Mouse (Mus musculus): Measurements from ENCODE around the gene Ormdl2. TPM values are rescaled to one million over a fixed set of nuclear protein-coding genes. Genes with fewer than 3 reads are reported as not detected.

Gene Ormdl2
- polyA plus RNA-seq, 1 experiment from 2014 or later = 111 TPM

DNA sequence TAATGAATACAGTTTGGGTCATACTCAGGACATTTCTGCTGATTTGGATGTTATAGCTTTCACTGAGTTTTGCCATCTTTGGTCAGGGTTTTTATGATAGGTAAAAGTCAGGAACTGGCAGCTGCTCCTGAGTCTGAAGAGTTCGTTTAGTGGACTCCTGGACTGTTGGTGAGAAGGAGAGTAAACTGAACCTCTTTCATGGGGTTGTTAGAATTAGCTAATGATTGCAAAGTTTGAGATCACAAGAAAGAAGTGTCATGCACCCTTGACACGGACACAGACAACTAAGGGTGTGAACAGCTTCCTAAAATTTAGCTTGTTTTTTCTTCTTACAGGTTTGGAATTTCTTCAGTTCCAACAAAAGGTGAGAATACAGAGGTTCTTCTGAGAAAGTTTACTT lies 27.0 kb upstream of the Ormdl2 start:
- H3K9ac ChIP-seq (ENCODE audit: low read length) = no peak overlapping the region

GRCm38 (mm10) chr10:128846664-128847063 lies 25.2 kb upstream of the Ormdl2 start:
- H3K9me3 ChIP-seq (ENCODE audit: control insufficient read depth, low read length) = no peaks in the 10 kb centered on the region
- 94% methylated on average over 4 of the region's 4 CpGs for WGBS
- H3K4me1 ChIP-seq (replicated peaks; ENCODE audit: control insufficient read depth, insufficient read depth) = no peaks in the 10 kb centered on the region
- no peak for DNase-seq (ENCODE audit: low spot score)
- no peak for ATAC-seq (ENCODE audit: low FRiP score, low TSS enrichment)
- no peak for TF ChIP-seq CTCF (IDR thresholded peaks at IDR 0.05; ENCODE audit: low read depth)
- TF ChIP-seq EP300 (optimal IDR thresholded peaks at IDR 0.05) = no peak
- no peak overlapping the region for H3K4me3 ChIP-seq (ENCODE audit: low read depth, low read length)
- H3K36me3 ChIP-seq (ENCODE audit: control insufficient read depth, insufficient read depth, low read length) = peaks cover 7% of the 10 kb centered on the region
- no peak overlapping the region for H3K9ac ChIP-seq (ENCODE audit: low read length)
- no peak overlapping the region for H3K27ac ChIP-seq (replicated peaks)
- no peak overlapping the region for H3K4me2 ChIP-seq (replicated peaks; ENCODE audit: low read depth)
- H3K27me3 ChIP-seq (ENCODE audit: control insufficient read depth, insufficient read depth, low read length) = no peaks in the 10 kb centered on the region

More for the DNA sequence above, 27.0 kb upstream of the Ormdl2 start:
- H3K27ac ChIP-seq (replicated peaks) = no peak overlapping the region
- no peaks in the 10 kb centered on the region for H3K27me3 ChIP-seq (ENCODE audit: control insufficient read depth, insufficient read depth, low read length)
- no peak overlapping the region for H3K4me3 ChIP-seq (ENCODE audit: low read depth, low read length)
- no peak overlapping the region for H3K4me2 ChIP-seq (replicated peaks; ENCODE audit: low read depth)
- no peak for TF ChIP-seq CTCF (IDR thresholded peaks at IDR 0.05; ENCODE audit: low read depth)
- TF ChIP-seq EP300 (optimal IDR thresholded peaks at IDR 0.05) = no peak
- DNase-seq (ENCODE audit: low spot score) = no peak
- H3K4me1 ChIP-seq (replicated peaks; ENCODE audit: control insufficient read depth, insufficient read depth) = no peaks in the 10 kb centered on the region
- H3K36me3 ChIP-seq (ENCODE audit: control insufficient read depth, insufficient read depth, low read length) = peaks cover 9% of the 10 kb centered on the region
- H3K9me3 ChIP-seq (ENCODE audit: control insufficient read depth, low read length) = no peaks in the 10 kb centered on the region
- WGBS = 62% methylated on average over 2 of the region's 2 CpGs
- no peak for ATAC-seq (ENCODE audit: low FRiP score, low TSS enrichment)

DNA sequence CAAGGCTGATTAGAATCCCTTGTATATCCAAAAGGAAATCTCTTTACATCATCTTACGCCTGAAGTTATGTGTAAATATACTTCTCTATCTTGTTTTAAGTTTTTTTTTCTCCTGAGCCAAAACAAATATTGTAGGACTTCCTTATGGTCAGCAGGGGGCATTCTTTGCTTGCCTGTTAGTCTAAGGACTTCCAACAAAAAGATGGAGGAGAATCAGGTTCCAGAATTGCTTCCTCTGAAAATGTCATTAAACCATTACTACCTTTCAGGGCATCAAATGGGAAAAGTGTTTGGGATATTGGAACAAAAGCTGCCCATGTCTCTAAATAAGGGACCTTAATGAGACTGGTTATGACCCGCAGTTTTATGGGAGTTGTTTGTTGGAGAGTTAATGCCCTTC lies 24.1 kb upstream of the Ormdl2 start:
- no peak overlapping the region for H3K4me2 ChIP-seq (replicated peaks; ENCODE audit: low read depth)
- H3K27ac ChIP-seq (replicated peaks) = no peak overlapping the region
- WGBS = 63% methylated on average over 2 of the region's 2 CpGs
- no peak overlapping the region for H3K9ac ChIP-seq (ENCODE audit: low read length)
- ATAC-seq (ENCODE audit: low FRiP score, low TSS enrichment) (no peak), DNase-seq (ENCODE audit: low spot score) (no peak)
- no peaks in the 10 kb centered on the region for H3K27me3 ChIP-seq (ENCODE audit: control insufficient read depth, insufficient read depth, low read length)
- H3K9me3 ChIP-seq (ENCODE audit: control insufficient read depth, low read length) = no peaks in the 10 kb centered on the region
- no peak overlapping the region for H3K4me3 ChIP-seq (ENCODE audit: low read depth, low read length)
- peaks cover 9% of the 10 kb centered on the region for H3K36me3 ChIP-seq (ENCODE audit: control insufficient read depth, insufficient read depth, low read length)
- no peaks in the 10 kb centered on the region for H3K4me1 ChIP-seq (replicated peaks; ENCODE audit: control insufficient read depth, insufficient read depth)
- TF ChIP-seq CTCF (IDR thresholded peaks at IDR 0.05; ENCODE audit: low read depth) = peak; percentile 81
- no peak for TF ChIP-seq EP300 (optimal IDR thresholded peaks at IDR 0.05)

DNA sequence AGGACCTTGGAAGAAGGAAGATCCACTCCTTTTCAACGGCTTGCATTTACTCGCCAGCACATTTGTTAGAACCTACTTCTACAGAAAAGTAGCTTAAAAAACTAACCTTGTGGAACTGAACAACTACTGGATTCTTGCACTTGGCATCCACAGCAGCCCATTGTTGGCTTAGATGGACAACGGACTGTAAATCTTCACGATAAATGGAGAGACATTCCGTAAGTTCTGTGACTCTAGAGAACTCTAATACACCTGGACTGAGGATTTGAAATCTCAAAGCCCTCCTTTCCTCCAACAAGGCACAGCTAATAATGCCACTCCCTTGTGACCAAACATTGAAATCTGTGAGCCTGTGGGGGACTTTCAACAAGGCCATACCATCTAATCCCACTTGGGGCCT lies 21.8 kb upstream of the Ormdl2 start:
- Histone ChIP-seq H3K27ac (replicated peaks) (no peak overlapping the region), H3K4me2 (replicated peaks; ENCODE audit: low read depth) (no peak overlapping the region), H3K4me3 (ENCODE audit: low read depth, low read length) (no peak overlapping the region), H3K9me3 (ENCODE audit: control insufficient read depth, low read length) (no peaks in the 10 kb centered on the region), H3K4me1 (replicated peaks; ENCODE audit: control insufficient read depth, insufficient read depth) (no peaks in the 10 kb centered on the region), H3K36me3 (ENCODE audit: control insufficient read depth, insufficient read depth, low read length) (peaks cover 11% of the 10 kb centered on the region), H3K9ac (ENCODE audit: low read length) (no peak overlapping the region), H3K27me3 (ENCODE audit: control insufficient read depth, insufficient read depth, low read length) (no peaks in the 10 kb centered on the region)
- DNase-seq (ENCODE audit: low spot score) = no peak
- 73% methylated on average over 5 of the region's 5 CpGs for WGBS
- ATAC-seq (ENCODE audit: low FRiP score, low TSS enrichment) = no peak
- TF ChIP-seq CTCF (IDR thresholded peaks at IDR 0.05; ENCODE audit: low read depth) = no peak
- no peak for TF ChIP-seq EP300 (optimal IDR thresholded peaks at IDR 0.05)

DNA sequence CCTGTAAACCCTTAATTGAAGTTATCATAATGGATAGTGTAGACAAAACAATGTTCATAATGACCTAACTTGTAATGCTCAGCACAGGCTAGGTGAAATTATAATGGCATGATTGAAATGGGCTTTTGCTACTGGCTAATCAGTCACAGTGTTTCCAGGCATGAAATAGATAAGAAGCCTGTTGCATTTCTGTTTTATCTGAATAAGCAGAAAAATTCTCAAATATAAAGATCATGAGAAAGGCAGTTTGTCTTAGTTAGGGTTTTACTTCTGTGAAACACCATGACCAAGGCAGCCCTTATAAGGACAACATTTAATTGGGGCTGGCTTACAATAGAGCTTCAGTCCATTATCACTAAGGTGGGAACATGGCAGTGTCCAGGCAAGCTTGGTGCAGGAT lies 19.2 kb upstream of the Ormdl2 start:
- H3K4me3 ChIP-seq (ENCODE audit: low read depth, low read length) = no peak overlapping the region

DNA sequence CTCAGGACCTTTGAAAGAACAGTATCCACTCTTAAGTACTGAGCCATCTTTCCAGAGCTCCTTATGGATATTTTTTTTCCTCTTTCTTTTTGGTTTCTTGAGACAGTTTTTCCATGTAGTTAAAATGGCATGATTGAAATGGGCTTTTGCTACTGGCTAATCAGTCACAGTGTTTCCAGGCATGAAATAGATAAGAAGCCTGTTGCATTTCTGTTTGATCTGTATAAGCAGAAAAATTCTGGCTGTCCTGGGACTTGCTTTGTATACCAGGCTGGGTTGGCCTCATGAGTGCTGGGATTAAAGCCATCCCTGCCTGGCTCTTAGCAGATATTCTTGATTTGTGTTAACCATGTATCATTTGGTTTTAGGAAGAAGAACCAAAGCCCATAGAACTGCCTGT lies 18.0 kb upstream of the Ormdl2 start:
- no peak overlapping the region for H3K27ac ChIP-seq (replicated peaks)
- no peak overlapping the region for H3K4me3 ChIP-seq (ENCODE audit: low read depth, low read length)
- H3K27me3 ChIP-seq (ENCODE audit: control insufficient read depth, insufficient read depth, low read length) = no peaks in the 10 kb centered on the region
- no peak overlapping the region for H3K4me2 ChIP-seq (replicated peaks; ENCODE audit: low read depth)
- no peak for ATAC-seq (ENCODE audit: low FRiP score, low TSS enrichment)
- no peak for DNase-seq (ENCODE audit: low spot score)
- no peaks in the 10 kb centered on the region for H3K4me1 ChIP-seq (replicated peaks; ENCODE audit: control insufficient read depth, insufficient read depth)
- peaks cover 8% of the 10 kb centered on the region for H3K36me3 ChIP-seq (ENCODE audit: control insufficient read depth, insufficient read depth, low read length)
- TF ChIP-seq CTCF (IDR thresholded peaks at IDR 0.05; ENCODE audit: low read depth) (no peak), EP300 (optimal IDR thresholded peaks at IDR 0.05) (no peak)
- H3K9me3 ChIP-seq (ENCODE audit: control insufficient read depth, low read length) = no peaks in the 10 kb centered on the region
- H3K9ac ChIP-seq (ENCODE audit: low read length) = no peak overlapping the region

More for the DNA sequence above, 19.2 kb upstream of the Ormdl2 start:
- ATAC-seq (ENCODE audit: low FRiP score, low TSS enrichment) (no peak), DNase-seq (ENCODE audit: low spot score) (no peak)
- Histone ChIP-seq H3K4me1 (replicated peaks; ENCODE audit: control insufficient read depth, insufficient read depth) (no peaks in the 10 kb centered on the region), H3K27ac (replicated peaks) (no peak overlapping the region), H3K9me3 (ENCODE audit: control insufficient read depth, low read length) (no peaks in the 10 kb centered on the region), H3K36me3 (ENCODE audit: control insufficient read depth, insufficient read depth, low read length) (peaks cover 8% of the 10 kb centered on the region), H3K4me2 (replicated peaks; ENCODE audit: low read depth) (no peak overlapping the region), H3K9ac (ENCODE audit: low read length) (no peak overlapping the region), H3K27me3 (ENCODE audit: control insufficient read depth, insufficient read depth, low read length) (no peaks in the 10 kb centered on the region)
- no peak for TF ChIP-seq EP300 (optimal IDR thresholded peaks at IDR 0.05)
- TF ChIP-seq CTCF (IDR thresholded peaks at IDR 0.05; ENCODE audit: low read depth) = no peak

Measured in stomach, postnatal 0 days (tissue).